Mouse (Mus musculus) forebrain, embryonic 11.5 days (tissue): ENCODE data around the gene Atrip. TPM values are rescaled to one million over a fixed set of nuclear protein-coding genes. Genes with fewer than 3 reads are reported as not detected.

Experiments
- ATAC-seq: fragments of 200-750 bp; cut with Nextera tagmentation; replicated peaks from 2 replicates; pipeline ENCODE4 v1.8.0; 2017; ENCODE audit warnings: moderate TSS enrichment; ENCODE audit not compliant: low FRiP score
- DNase-seq: peaks from one replicate; pipeline ENCODE4 v3.0.0-alpha.2; 2017; ENCODE audit warnings: low spot score
- H3K27ac ChIP-seq: fragments of 300-500 bp; sonication (generic); 2 replicates; pipeline ENCODE4 v1.5.1; 2014; ENCODE audit warnings: low read depth, low read length
- H3K27me3 ChIP-seq: fragments of 300-500 bp; sonication (generic); 2 replicates; pipeline ENCODE4 v1.6.1; 2014; ENCODE audit warnings: mild to moderate bottlenecking, low read length, mixed read lengths; ENCODE audit not compliant: control insufficient read depth, insufficient read depth
- H3K36me3 ChIP-seq: fragments of 300-500 bp; sonication (generic); 2 replicates; pipeline ENCODE4 v1.6.1; 2014; ENCODE audit warnings: mild to moderate bottlenecking, low read length, moderate library complexity, mixed read lengths; ENCODE audit not compliant: control insufficient read depth, insufficient read depth
- H3K4me1 ChIP-seq: fragments of 300-500 bp; sonication (generic); replicated peaks from 2 replicates; pipeline ENCODE4 v1.6.1; 2014; ENCODE audit warnings: low read length, mixed read lengths; ENCODE audit not compliant: control insufficient read depth, insufficient read depth
- H3K4me2 ChIP-seq: fragments of 300-500 bp; sonication (generic); 2 replicates; pipeline ENCODE4 v1.6.1; 2014; ENCODE audit warnings: low read depth, mild to moderate bottlenecking, low read length, moderate library complexity, mixed read lengths; ENCODE audit not compliant: severe bottlenecking
- H3K4me3 ChIP-seq: fragments of 300-500 bp; sonication (generic); 2 replicates; pipeline ENCODE4 v1.5.1; 2014; ENCODE audit warnings: low read depth, low read length
- H3K9ac ChIP-seq: fragments of 300-500 bp; sonication (generic); 2 replicates; pipeline ENCODE4 v1.6.1; 2014; ENCODE audit warnings: low read length
- H3K9me3 ChIP-seq: fragments of 300-500 bp; sonication (generic); 2 replicates; pipeline ENCODE4 v1.6.1; 2016; ENCODE audit warnings: low read length, mixed read lengths; ENCODE audit not compliant: control insufficient read depth
- WGBS: fragments of 180-500 bp; shearing (Covaris S2); extraction: QIAGEN DNeasy Blood & Tissue Kit; methylation state at CpG from one replicate; pipeline ENCODE4 v1.1.7; 2014; 5-methylcytosine and 5-hydroxymethylcytosine counted together
- polyA plus RNA-seq: library from polyadenylated mRNA; unstranded; fragments of >200 nt; fragmentation: Nextera tagmentation; extraction: Ambion mirVana; gene quantifications from 2 replicates; pipeline ENCODE4 v1.2.1, GENCODE M21; 2014

Gene Atrip
- polyA plus RNA-seq, 1 experiment from 2014 or later, result 32.1 TPM

GRCm38 (mm10) chr9:109084922-109085321 is 11.0 kb upstream of the Atrip start:
- no peak for DNase-seq
- no peak overlapping the region for H3K9ac ChIP-seq
- WGBS, result 22% methylated on average over 2 of the region's 2 CpGs

GRCm38 (mm10) chr9:109082124-109082800 is 8.3 kb upstream of the Atrip start, which contains the start of the genes Ccdc51 and Tma7:
Gene Ccdc51 (plus strand): TSS chr9:109082493.
Gene Tma7 (minus strand): TSS chr9:109082587.
- Histone ChIP-seq H3K9ac (peak within 1 kb of the TSS; percentile 74), H3K4me1 (peaks cover 9% of the 10 kb centered on the region), H3K36me3 (no peaks in the 10 kb centered on the region; the same call in 1 of the 2 replicates), H3K4me3 (peak within 1 kb of the TSS; percentile 66), H3K27ac (no peak within 1 kb of the TSS), H3K4me2 (peak within 1 kb of the TSS; percentile 61), H3K27me3 (no peaks in the 10 kb centered on the region), H3K9me3 (no peaks in the 10 kb centered on the region)
- ATAC-seq, result peak; percentile 96
- under 1% methylated on average over 37 of the region's 37 CpGs for WGBS
- peak; percentile 91 for DNase-seq

More at GRCm38 (mm10) chr9:109084922-109085321, 11.0 kb upstream of the Atrip start:
- H3K4me3 ChIP-seq, result no peak overlapping the region
- peaks cover 11% of the 10 kb centered on the region for H3K4me1 ChIP-seq
- H3K27ac ChIP-seq, result no peak overlapping the region
- H3K4me2 ChIP-seq, result no peak overlapping the region
- no peaks in the 10 kb centered on the region for H3K27me3 ChIP-seq
- no peaks in the 10 kb centered on the region; the same call in 1 of the 2 replicates for H3K36me3 ChIP-seq
- no peak for ATAC-seq
- no peaks in the 10 kb centered on the region for H3K9me3 ChIP-seq

- no peak for DNase-seq
- peak overlapping the region; percentile 74 for H3K9ac ChIP-seq
- H3K27ac ChIP-seq, result no peak overlapping the region
- peak overlapping the region; percentile 61 for H3K4me2 ChIP-seq
- ATAC-seq, result peak; percentile 18
- no peaks in the 10 kb centered on the region for H3K27me3 ChIP-seq
- no peaks in the 10 kb centered on the region for H3K9me3 ChIP-seq
- peaks cover 9% of the 10 kb centered on the region for H3K4me1 ChIP-seq
- 7% methylated on average over 11 of the region's 11 CpGs for WGBS
- no peaks in the 10 kb centered on the region; the same call in 1 of the 2 replicates for H3K36me3 ChIP-seq
- peak overlapping the region; percentile 66 for H3K4me3 ChIP-seq
These were observed 7.8 kb upstream of the Atrip start for GRCm38 (mm10) chr9:109081749-109082123.

GRCm38 (mm10) chr9:109080516-109080915 is 6.6 kb upstream of the Atrip start:
- no peak overlapping the region for H3K9ac ChIP-seq
- DNase-seq (no peak), ATAC-seq (no peak)
- H3K4me1 ChIP-seq, result peaks cover 9% of the 10 kb centered on the region
- no peaks in the 10 kb centered on the region; the same call in 1 of the 2 replicates for H3K36me3 ChIP-seq
- no peak overlapping the region for H3K27ac ChIP-seq
- no peaks in the 10 kb centered on the region for H3K9me3 ChIP-seq
- no peaks in the 10 kb centered on the region for H3K27me3 ChIP-seq
- H3K4me3 ChIP-seq, result no peak overlapping the region; the same call in 1 of the 2 replicates
- 93% methylated on average over 3 of the region's 3 CpGs for WGBS
- H3K4me2 ChIP-seq, result no peak overlapping the region

- H3K27me3 ChIP-seq, result no peaks in the 10 kb centered on the region
- peaks cover 7% of the 10 kb centered on the region for H3K4me1 ChIP-seq
- ATAC-seq (no peak), DNase-seq (no peak)
- no peak overlapping the region for H3K4me3 ChIP-seq
- no peak overlapping the region for H3K27ac ChIP-seq
- 93% methylated on average over 3 of the region's 3 CpGs for WGBS
- H3K9me3 ChIP-seq, result no peaks in the 10 kb centered on the region
- no peak overlapping the region for H3K9ac ChIP-seq
- H3K36me3 ChIP-seq, result peaks cover 14% of the 10 kb centered on the region; the same call in 1 of the 2 replicates
- H3K4me2 ChIP-seq, result no peak overlapping the region
These were observed 5.7 kb downstream of the Atrip start for GRCm38 (mm10) chr9:109068095-109068735.

- no peak overlapping the region for H3K4me2 ChIP-seq
- no peak for ATAC-seq
- DNase-seq, result peak; percentile 30
- no peak overlapping the region for H3K9ac ChIP-seq
- WGBS, result 91% methylated on average over 5 of the region's 5 CpGs
- H3K27ac ChIP-seq, result no peak overlapping the region
- no peak overlapping the region for H3K4me3 ChIP-seq
- H3K4me1 ChIP-seq, result no peaks in the 10 kb centered on the region
- no peaks in the 10 kb centered on the region for H3K9me3 ChIP-seq
- peaks cover 6% of the 10 kb centered on the region; the same call in 1 of the 2 replicates for H3K36me3 ChIP-seq
- no peaks in the 10 kb centered on the region for H3K27me3 ChIP-seq
These were observed 13.0 kb downstream of the Atrip start for GRCm38 (mm10) chr9:109060898-109061295.

GRCm38 (mm10) chr9:109060184-109060897 is 13.6 kb downstream of the Atrip start:
- Histone ChIP-seq H3K4me2 (no peak overlapping the region), H3K27me3 (no peaks in the 10 kb centered on the region), H3K9ac (no peak overlapping the region), H3K4me1 (0 out of 2 replicates have a peak, but pooled peaks cover under 1% of the 10 kb centered on the region), H3K9me3 (no peaks in the 10 kb centered on the region), H3K27ac (no peak overlapping the region), H3K36me3 (peaks cover 5% of the 10 kb centered on the region; the same call in 1 of the 2 replicates), H3K4me3 (no peak overlapping the region)
- 91% methylated on average over 16 of the region's 16 CpGs for WGBS
- DNase-seq, result no peak
- ATAC-seq, result 0 out of 2 replicates have a peak, but pooled peaks have one; percentile 16

- peak within 1 kb of the TSS; percentile 48; the same call in 1 of the 2 replicates for H3K9ac ChIP-seq
- 0 out of 2 replicates have a peak, but pooled peaks cover 7% of the 10 kb centered on the region for H3K4me1 ChIP-seq
- H3K27ac ChIP-seq, result peak within 1 kb of the TSS; percentile 37; the same call in 1 of the 2 replicates
- DNase-seq, result peak; percentile 91
- H3K27me3 ChIP-seq, result no peaks in the 10 kb centered on the region
- peak; percentile 53 for ATAC-seq
- WGBS, result 31% methylated on average over 15 of the region's 15 CpGs
- no peaks in the 10 kb centered on the region for H3K9me3 ChIP-seq
- H3K4me3 ChIP-seq, result no peak within 1 kb of the TSS
- peak within 1 kb of the TSS; percentile 19 for H3K4me2 ChIP-seq
- H3K36me3 ChIP-seq, result no peaks in the 10 kb centered on the region; the same call in 1 of the 2 replicates
These were observed 14.6 kb downstream of the Atrip start, which contains the start of gene Trex1 for GRCm38 (mm10) chr9:109059136-109059903. Gene Trex1 (minus strand): TSS chr9:109059734.
